Mouse (Mus musculus) hindbrain, embryonic 12.5 days (tissue): ENCODE measurements at regions not wholly inside any gene's neighbourhood (a gene's known extent, or its start where the extent isn't known, plus 50 kb on each side); places are given as distances from the start of the nearest gene placed in this dataset.
"Not testable (repeated sequence)": the region's sequence is repeated elsewhere in the genome, so short reads cannot be mapped to it uniquely, and the experiment has no call there.

Experiments
- ATAC-seq: fragments of 200-750 bp; cut with Nextera tagmentation; 2 replicates; pipeline ENCODE4 v1.8.0; 2017; ENCODE audit warnings: moderate TSS enrichment; ENCODE audit not compliant: low FRiP score
- H3K27ac ChIP-seq: fragments of 300-500 bp; sonication (generic); 2 replicates; pipeline ENCODE4 v1.5.1; 2016; ENCODE audit warnings: mild to moderate bottlenecking
- H3K27me3 ChIP-seq: fragments of 300-500 bp; sonication (generic); 2 replicates; pipeline ENCODE4 v1.6.1; 2016; ENCODE audit warnings: mild to moderate bottlenecking
- H3K36me3 ChIP-seq: fragments of 300-500 bp; sonication (generic); 2 replicates; pipeline ENCODE4 v1.6.1; 2016; ENCODE audit warnings: mild to moderate bottlenecking
- H3K4me1 ChIP-seq: fragments of 300-500 bp; sonication (generic); 2 replicates; pipeline ENCODE4 v1.6.1; 2016
- H3K4me2 ChIP-seq: fragments of 300-500 bp; sonication (generic); replicated peaks from 2 replicates; pipeline ENCODE4 v1.6.1; 2016; ENCODE audit warnings: mild to moderate bottlenecking
- H3K4me3 ChIP-seq: fragments of 300-500 bp; sonication (generic); 2 replicates; pipeline ENCODE4 v1.5.1; 2016; ENCODE audit warnings: mild to moderate bottlenecking
- H3K9ac ChIP-seq: fragments of 300-500 bp; sonication (generic); 2 replicates; pipeline ENCODE4 v1.6.1; 2016; ENCODE audit warnings: mild to moderate bottlenecking, moderate library complexity
- H3K9me3 ChIP-seq: fragments of 300-500 bp; sonication (generic); replicated peaks from 2 replicates; pipeline ENCODE4 v1.6.1; 2016; ENCODE audit warnings: mild to moderate bottlenecking
- WGBS: fragments of 180-500 bp; shearing (Covaris S2); methylation state at CpG from one replicate; pipeline ENCODE4 v1.1.7; 2016; 5-methylcytosine and 5-hydroxymethylcytosine counted together

- Histone ChIP-seq H3K4me2 (no peak overlapping the region), H3K4me3 (no peak overlapping the region), H3K4me1 (no peaks in the 10 kb centered on the region), H3K27ac (no peak overlapping the region), H3K27me3 (no peaks in the 10 kb centered on the region), H3K36me3 (no peaks in the 10 kb centered on the region), H3K9ac (no peak overlapping the region), H3K9me3 (no peaks in the 10 kb centered on the region)
- 88% methylated on average over 1 of the region's 1 CpGs for WGBS
- ATAC-seq, result no peak
Measured at GRCm38 (mm10) chr6:67790742-67791141, 255.1 kb upstream of the Tacstd2 start.

GRCm38 (mm10) chr6:67787091-67787765 is 251.6 kb upstream of the Tacstd2 start:
- Histone ChIP-seq H3K27ac (no peak overlapping the region), H3K36me3 (no peaks in the 10 kb centered on the region), H3K4me3 (no peak overlapping the region), H3K9me3 (no peaks in the 10 kb centered on the region), H3K27me3 (no peaks in the 10 kb centered on the region), H3K9ac (no peak overlapping the region), H3K4me2 (no peak overlapping the region), H3K4me1 (no peaks in the 10 kb centered on the region)
- no peak for ATAC-seq
- 69% methylated on average over 7 of the region's 7 CpGs for WGBS

GRCm38 (mm10) chr6:67778883-67779282 is 243.3 kb upstream of the Tacstd2 start:
- Histone ChIP-seq H3K4me3 (no peak overlapping the region), H3K4me2 (no peak overlapping the region), H3K9me3 (no peaks in the 10 kb centered on the region), H3K27me3 (no peaks in the 10 kb centered on the region), H3K9ac (no peak overlapping the region), H3K4me1 (no peaks in the 10 kb centered on the region), H3K36me3 (no peaks in the 10 kb centered on the region), H3K27ac (no peak overlapping the region)
- no peak for ATAC-seq
- 65% methylated on average over 4 of the region's 4 CpGs for WGBS

GRCm38 (mm10) chr6:67754102-67754501 is 218.5 kb upstream of the Tacstd2 start:
- 79% methylated on average over 1 of the region's 1 CpGs for WGBS
- H3K4me3 ChIP-seq, H3K9me3 ChIP-seq, ATAC-seq, H3K9ac ChIP-seq, H3K4me2 ChIP-seq, H3K27ac ChIP-seq, H3K27me3 ChIP-seq, H3K36me3 ChIP-seq, H3K4me1 ChIP-seq: not testable (repeated sequence)

GRCm38 (mm10) chr6:67725611-67726010 is 190.0 kb upstream of the Tacstd2 start:
- Histone ChIP-seq H3K9ac (no peak overlapping the region), H3K36me3 (no peaks in the 10 kb centered on the region), H3K27me3 (no peaks in the 10 kb centered on the region), H3K9me3 (no peaks in the 10 kb centered on the region), H3K4me1 (no peaks in the 10 kb centered on the region), H3K27ac (no peak overlapping the region), H3K4me3 (no peak overlapping the region), H3K4me2 (no peak overlapping the region)
- 68% methylated on average over 1 of the region's 1 CpGs for WGBS
- no peak for ATAC-seq

GRCm38 (mm10) chr6:67698952-67699351 is 163.4 kb upstream of the Tacstd2 start:
- not testable (repeated sequence) for H3K4me3 ChIP-seq, H3K4me2 ChIP-seq, ATAC-seq, H3K36me3 ChIP-seq, H3K27me3 ChIP-seq, H3K9me3 ChIP-seq, H3K9ac ChIP-seq, H3K27ac ChIP-seq, H3K4me1 ChIP-seq
- 19% methylated on average over 6 of the region's 7 CpGs for WGBS

- H3K4me3 ChIP-seq, H3K4me1 ChIP-seq, H3K9ac ChIP-seq, H3K4me2 ChIP-seq, H3K27ac ChIP-seq, ATAC-seq, H3K27me3 ChIP-seq, H3K9me3 ChIP-seq, H3K36me3 ChIP-seq: not testable (repeated sequence)
- 65% methylated on average over 3 of the region's 3 CpGs for WGBS
Measured at GRCm38 (mm10) chr6:67690997-67691396, 155.4 kb upstream of the Tacstd2 start.

GRCm38 (mm10) chr6:67683105-67683504 is 147.5 kb upstream of the Tacstd2 start:
- not testable (repeated sequence) for H3K9ac ChIP-seq, H3K4me2 ChIP-seq, H3K36me3 ChIP-seq, H3K27me3 ChIP-seq, H3K4me1 ChIP-seq, H3K27ac ChIP-seq, H3K4me3 ChIP-seq, H3K9me3 ChIP-seq
- WGBS, result 85% methylated on average over 3 of the region's 3 CpGs
- ATAC-seq, result 0 out of 2 replicates have a peak, but pooled peaks have one; percentile 13

GRCm38 (mm10) chr6:67681641-67682040 is 146.0 kb upstream of the Tacstd2 start:
- not testable (repeated sequence) for H3K9me3 ChIP-seq, H3K9ac ChIP-seq, H3K27me3 ChIP-seq, H3K27ac ChIP-seq, H3K4me1 ChIP-seq, ATAC-seq, H3K4me2 ChIP-seq, H3K36me3 ChIP-seq, H3K4me3 ChIP-seq
- WGBS, result 62% methylated on average over 9 of the region's 10 CpGs

- not testable (repeated sequence) for H3K27ac ChIP-seq, H3K4me2 ChIP-seq, H3K4me3 ChIP-seq, H3K36me3 ChIP-seq, H3K27me3 ChIP-seq, H3K9me3 ChIP-seq, H3K9ac ChIP-seq, H3K4me1 ChIP-seq
- ATAC-seq, result peak; percentile 55; the same call in 1 of the 2 replicates
- WGBS, result 38% methylated on average over 1 of the region's 1 CpGs
Measured at GRCm38 (mm10) chr6:67679106-67679505, 143.5 kb upstream of the Tacstd2 start.

GRCm38 (mm10) chr6:67674717-67675116 is 139.1 kb upstream of the Tacstd2 start:
- not testable (repeated sequence) for H3K9me3 ChIP-seq, H3K27ac ChIP-seq, H3K4me2 ChIP-seq, H3K9ac ChIP-seq, H3K36me3 ChIP-seq, H3K4me1 ChIP-seq, H3K4me3 ChIP-seq, ATAC-seq, H3K27me3 ChIP-seq
- WGBS, result 92% methylated on average over 4 of the region's 4 CpGs

GRCm38 (mm10) chr6:67673316-67673715 is 137.7 kb upstream of the Tacstd2 start:
- ATAC-seq, result 0 out of 2 replicates have a peak, but pooled peaks have one; percentile 22
- H3K9ac ChIP-seq, H3K4me2 ChIP-seq, H3K36me3 ChIP-seq, H3K27me3 ChIP-seq, H3K4me3 ChIP-seq, H3K27ac ChIP-seq, H3K9me3 ChIP-seq, H3K4me1 ChIP-seq: not testable (repeated sequence)
- 74% methylated on average over 2 of the region's 2 CpGs for WGBS

GRCm38 (mm10) chr6:67668073-67668472 is 132.5 kb upstream of the Tacstd2 start:
- ATAC-seq, result not testable (repeated sequence)

More at GRCm38 (mm10) chr6:67668073-67668472, 132.5 kb upstream of the Tacstd2 start:
- not testable (repeated sequence) for H3K9me3 ChIP-seq, H3K4me3 ChIP-seq, H3K36me3 ChIP-seq, H3K4me2 ChIP-seq, H3K9ac ChIP-seq, H3K4me1 ChIP-seq, H3K27me3 ChIP-seq, H3K27ac ChIP-seq
- WGBS, result 85% methylated on average over 8 of the region's 8 CpGs
